Mouse (Mus musculus): ENCODE results near the gene Grasp. TPM values are rescaled to one million over a fixed set of nuclear protein-coding genes. Genes with fewer than 3 reads are reported as not detected.

The Grasp gene
- polyA plus RNA-seq, 1 experiment from 2014 or later: 1.3 TPM

GRCm38 (mm10) chr15:101271107-101271506, 47.1 kb downstream of the Grasp start:
- 83% methylated on average over 3 of the region's 3 CpGs for WGBS
- no peak for ATAC-seq

GRCm38 (mm10) chr15:101271513-101271912, 47.5 kb downstream of the Grasp start:
- Histone ChIP-seq H3K9me3 (replicated peaks) (no peaks in the 10 kb centered on the region), H3K9ac (no peak overlapping the region), H3K27me3 (peaks cover 23% of the 10 kb centered on the region), H3K4me1 (peaks cover 5% of the 10 kb centered on the region; the same call in 1 of the 2 replicates), H3K4me2 (no peak overlapping the region), H3K27ac (no peak overlapping the region), H3K36me3 (ENCODE audit: poor library complexity, severe bottlenecking) (peaks cover 22% of the 10 kb centered on the region), H3K4me3 (no peak overlapping the region)
- no peak for ATAC-seq
- WGBS: 87% methylated on average over 15 of the region's 15 CpGs

More at GRCm38 (mm10) chr15:101271107-101271506, 47.1 kb downstream of the Grasp start:
- Histone ChIP-seq H3K4me2 (no peak overlapping the region), H3K9me3 (replicated peaks) (no peaks in the 10 kb centered on the region), H3K27ac (no peak overlapping the region), H3K27me3 (peaks cover 27% of the 10 kb centered on the region), H3K36me3 (ENCODE audit: poor library complexity, severe bottlenecking) (peaks cover 22% of the 10 kb centered on the region), H3K4me1 (peaks cover 9% of the 10 kb centered on the region), H3K4me3 (no peak overlapping the region), H3K9ac (no peak overlapping the region)

- 84% methylated on average over 6 of the region's 6 CpGs for WGBS
- Histone ChIP-seq H3K9ac (no peak overlapping the region), H3K4me3 (no peak overlapping the region), H3K4me1 (peaks cover 8% of the 10 kb centered on the region), H3K9me3 (replicated peaks) (no peaks in the 10 kb centered on the region), H3K4me2 (no peak overlapping the region), H3K27ac (no peak overlapping the region), H3K36me3 (ENCODE audit: poor library complexity, severe bottlenecking) (peaks cover 22% of the 10 kb centered on the region), H3K27me3 (no peaks in the 10 kb centered on the region)
- ATAC-seq: no peak
These were observed 50.4 kb downstream of the Grasp start for GRCm38 (mm10) chr15:101274380-101274779.

- H3K9ac ChIP-seq: no peak overlapping the region
- H3K36me3 ChIP-seq (ENCODE audit: poor library complexity, severe bottlenecking): peaks cover 16% of the 10 kb centered on the region; the same call in 1 of the 2 replicates
- H3K4me1 ChIP-seq: peaks cover 8% of the 10 kb centered on the region
- 8% methylated on average over 11 of the region's 11 CpGs for WGBS
- H3K4me2 ChIP-seq: no peak overlapping the region
- 0 out of 2 replicates have a peak, but pooled peaks have one; percentile 33 for ATAC-seq
- no peak overlapping the region for H3K4me3 ChIP-seq
- H3K27me3 ChIP-seq: no peaks in the 10 kb centered on the region
- H3K27ac ChIP-seq: no peak overlapping the region
- no peaks in the 10 kb centered on the region for H3K9me3 ChIP-seq (replicated peaks)
These were observed 53.4 kb downstream of the Grasp start for GRCm38 (mm10) chr15:101277351-101277899.

GRCm38 (mm10) chr15:101278589-101278988, 54.6 kb downstream of the Grasp start:
- Histone ChIP-seq H3K9me3 (replicated peaks) (no peaks in the 10 kb centered on the region), H3K4me1 (peaks cover 14% of the 10 kb centered on the region), H3K4me3 (no peak overlapping the region), H3K27me3 (no peaks in the 10 kb centered on the region), H3K4me2 (no peak overlapping the region), H3K27ac (no peak overlapping the region), H3K36me3 (ENCODE audit: poor library complexity, severe bottlenecking) (peaks cover 8% of the 10 kb centered on the region; the same call in 1 of the 2 replicates), H3K9ac (no peak overlapping the region)
- ATAC-seq: no peak
- WGBS: 65% methylated on average over 5 of the region's 5 CpGs

- Histone ChIP-seq H3K27ac (no peak overlapping the region), H3K27me3 (no peaks in the 10 kb centered on the region), H3K9me3 (replicated peaks) (no peaks in the 10 kb centered on the region), H3K36me3 (ENCODE audit: poor library complexity, severe bottlenecking) (no peaks in the 10 kb centered on the region), H3K4me3 (no peak overlapping the region), H3K4me2 (no peak overlapping the region), H3K9ac (no peak overlapping the region), H3K4me1 (peaks cover 15% of the 10 kb centered on the region)
- ATAC-seq: no peak
- WGBS: 70% methylated on average over 12 of the region's 12 CpGs
These were observed 55.5 kb downstream of the Grasp start for GRCm38 (mm10) chr15:101279430-101279999.

Small RNA genes lying within 50 kb of the gene (microRNA-seq; reads per million reads assigned to microRNA genes)
- not detected for gene Mir6962

Other genes starting within 250 kb of the Grasp start
- not detected in 2 replicates for gene Gm47841, start 176.8 kb upstream of the Grasp start, polyA plus RNA-seq (2015; fragmentation: Nextera tagmentation; extraction: Ambion mirVana)
- gene Fignl2, start 145.6 kb upstream of the Grasp start, polyA plus RNA-seq (2015; fragmentation: Nextera tagmentation; extraction: Ambion mirVana): 0.20 TPM in 1 of 2 replicates, not detected in the other
- gene Ankrd33, start 108.4 kb upstream of the Grasp start, polyA plus RNA-seq (2015; fragmentation: Nextera tagmentation; extraction: Ambion mirVana): not detected in 2 replicates
- 5.0 and 5.3 TPM in 2 replicates for gene Acvrl1, start 95.7 kb upstream of the Grasp start, polyA plus RNA-seq (2015; fragmentation: Nextera tagmentation; extraction: Ambion mirVana)
- gene Acvr1b, start 50.1 kb upstream of the Grasp start, polyA plus RNA-seq (2015; fragmentation: Nextera tagmentation; extraction: Ambion mirVana): 14.3 and 15.8 TPM in 2 replicates
- gene Nr4a1, start 30.1 kb downstream of the Grasp start, polyA plus RNA-seq (2015; fragmentation: Nextera tagmentation; extraction: Ambion mirVana): 2.4 and 2.9 TPM in 2 replicates
- 81.6 and 85.1 TPM in 2 replicates for gene Atg101, start 60.1 kb downstream of the Grasp start, polyA plus RNA-seq (2015; fragmentation: Nextera tagmentation; extraction: Ambion mirVana)
- 0.23 and 0.25 TPM in 2 replicates for gene 6030408B16Rik, start 69.0 kb downstream of the Grasp start, polyA plus RNA-seq (2015; fragmentation: Nextera tagmentation; extraction: Ambion mirVana)
- gene Krt80, start 146.0 kb downstream of the Grasp start, polyA plus RNA-seq (2015; fragmentation: Nextera tagmentation; extraction: Ambion mirVana): 0.05 TPM in 2 replicates
- gene Krt7, start 186.9 kb downstream of the Grasp start, polyA plus RNA-seq (2015; fragmentation: Nextera tagmentation; extraction: Ambion mirVana): 0.18 and 0.26 TPM in 2 replicates
- 0.10 TPM in 1 of 2 replicates, not detected in the other for gene Krt87, start 214.6 kb downstream of the Grasp start, polyA plus RNA-seq (2015; fragmentation: Nextera tagmentation; extraction: Ambion mirVana)
- not detected in 2 replicates for gene Krt88, start 223.6 kb downstream of the Grasp start, polyA plus RNA-seq (2015; fragmentation: Nextera tagmentation; extraction: Ambion mirVana)
- gene Krt81, start 239.6 kb downstream of the Grasp start, polyA plus RNA-seq (2015; fragmentation: Nextera tagmentation; extraction: Ambion mirVana): not detected in 2 replicates
- not detected in 2 replicates for gene Krt86, start 249.3 kb downstream of the Grasp start, polyA plus RNA-seq (2015; fragmentation: Nextera tagmentation; extraction: Ambion mirVana)

All from forebrain, embryonic 13.5 days (tissue).